In genomic region chr4:123787191-123787985, GRCm38 (mm10) we compare ENCODE assay signal across 8 mouse cellular contexts. TPM values are rescaled to one million over a fixed set of nuclear protein-coding genes. Genes with fewer than 3 reads are reported as not detected.
DNase-seq lines count a peak whose midpoint lies in the region; ATAC-seq and TF ChIP-seq lines count a peak whose summit lies in the region.

Rhbdl2 (plus strand) TSS chr4:123787874.

- WGBS in embryonic facial prominence, embryonic 15.5 days: 20% methylated on average over 12 of the region's 12 CpGs
- 28% methylated on average over 12 of the region's 12 CpGs for WGBS in heart, embryonic 10.5 days
- 24% methylated on average over 12 of the region's 12 CpGs for WGBS in limb, embryonic 14.5 days

- H3K9me3 ChIP-seq in embryonic facial prominence, embryonic 15.5 days (replicated peaks): no peaks in the 10 kb centered on the region
- no peaks in the 10 kb centered on the region for H3K9me3 ChIP-seq in heart, embryonic 10.5 days
- no peaks in the 10 kb centered on the region for H3K9me3 ChIP-seq in limb, embryonic 14.5 days (ENCODE audit: control insufficient read depth, low read length)

- H3K4me3 ChIP-seq in embryonic facial prominence, embryonic 15.5 days (replicated peaks): peak within 1 kb of the TSS; percentile 16; the same call in 1 of the 2 replicates
- H3K4me3 ChIP-seq in heart, embryonic 10.5 days: peak within 1 kb of the TSS; percentile 36; the same call in 1 of the 2 replicates
- peak within 1 kb of the TSS; percentile 5; the same call in 1 of the 2 replicates for H3K4me3 ChIP-seq in limb, embryonic 14.5 days (replicated peaks; ENCODE audit: low read length)

- no peaks in the 10 kb centered on the region for H3K36me3 ChIP-seq in embryonic facial prominence, embryonic 15.5 days
- H3K36me3 ChIP-seq in heart, embryonic 10.5 days: no peaks in the 10 kb centered on the region
- H3K36me3 ChIP-seq in limb, embryonic 14.5 days (ENCODE audit: control insufficient read depth, insufficient read depth, low read length): no peaks in the 10 kb centered on the region

- peak; percentile 63 to 77 for DNase-seq in urinary bladder, adult 18-20 months (ENCODE audit: low spot score in 2 of 2)
- DNase-seq in urinary bladder, postnatal 10 days (ENCODE audit: low spot score): no peak
- peak; percentile 83 for DNase-seq in heart, embryonic 10.5 days (ENCODE audit: low spot score)
- DNase-seq in kidney, adult 8-10 months: peak; percentile 79 to 83
- peak; percentile 64 for DNase-seq in limb, embryonic 14.5 days (ENCODE audit: low spot score)
- peak; percentile 45 for DNase-seq in ovary, postnatal 36 days (ENCODE audit: low spot score)

- no peaks in the 10 kb centered on the region for H3K27me3 ChIP-seq in embryonic facial prominence, embryonic 15.5 days
- no peaks in the 10 kb centered on the region for H3K27me3 ChIP-seq in heart, embryonic 10.5 days (ENCODE audit: insufficient read depth, poor library complexity, severe bottlenecking)
- H3K27me3 ChIP-seq in limb, embryonic 14.5 days (ENCODE audit: control insufficient read depth, insufficient read depth, low read length): no peaks in the 10 kb centered on the region

- no peak within 1 kb of the TSS for H3K9ac ChIP-seq in embryonic facial prominence, embryonic 15.5 days
- H3K9ac ChIP-seq in limb, embryonic 14.5 days (ENCODE audit: low read depth, low read length, severe bottlenecking): peak within 1 kb of the TSS; percentile 41

- ATAC-seq in embryonic facial prominence, embryonic 15.5 days (ENCODE audit: insufficient number of reproducible peaks, low FRiP score, low TSS enrichment, low read depth): peak; percentile 78
- peak; percentile 23; the same call in 1 of the 2 replicates for ATAC-seq in limb, embryonic 14.5 days (ENCODE audit: low FRiP score, low read depth)
- no peak for ATAC-seq in megakaryocyte progenitor cell, adult 5-6 weeks (replicated peaks; ENCODE audit: poor library complexity)

- TF ChIP-seq POLR2A in limb, embryonic 14.5 days (IDR thresholded peaks at IDR 0.05; ENCODE audit: borderline replicate concordance, extremely low read depth, insufficient read depth, insufficient read length): no peak

- H3K4me1 ChIP-seq in embryonic facial prominence, embryonic 15.5 days: peaks cover 8% of the 10 kb centered on the region; the same call in 1 of the 2 replicates
- peaks cover 15% of the 10 kb centered on the region for H3K4me1 ChIP-seq in heart, embryonic 10.5 days
- peaks cover 8% of the 10 kb centered on the region for H3K4me1 ChIP-seq in limb, embryonic 14.5 days (ENCODE audit: control insufficient read depth, insufficient read depth, low read length)

- no peak within 1 kb of the TSS for H3K27ac ChIP-seq in embryonic facial prominence, embryonic 15.5 days (replicated peaks)
- peak within 1 kb of the TSS; percentile 75 for H3K27ac ChIP-seq in heart, embryonic 10.5 days
- 0 out of 2 replicates have a peak within 1 kb of the TSS, but pooled peaks have one; percentile 19 for H3K27ac ChIP-seq in limb, embryonic 14.5 days (replicated peaks; ENCODE audit: low read depth, low read length)

- peak within 1 kb of the TSS; percentile 27 for H3K4me2 ChIP-seq in embryonic facial prominence, embryonic 15.5 days (replicated peaks)
- peak within 1 kb of the TSS; percentile 31 for H3K4me2 ChIP-seq in limb, embryonic 14.5 days (replicated peaks; ENCODE audit: low read depth, low read length, severe bottlenecking)

RNA-seq across cellular contexts. Expression of gene Rhbdl2, which starts in this region (rescaled TPM):
- polyA plus RNA-seq in embryonic facial prominence, embryonic 15.5 days (2015; fragmentation: Nextera tagmentation; extraction: Ambion mirVana): 7.1 and 7.4 TPM in 2 replicates
- polyA plus RNA-seq in heart, embryonic 10.5 days (2016; fragmentation: Nextera tagmentation; extraction: Ambion mirVana): 1.5 and 2.3 TPM in 2 replicates
- 4.8 and 4.9 TPM in 2 replicates for polyA plus RNA-seq in limb, embryonic 14.5 days (2012; rRNA removed)
- 3.5 and 4.1 TPM in 2 replicates for polyA plus RNA-seq in limb, embryonic 14.5 days (2014; fragmentation: Nextera tagmentation; extraction: Ambion mirVana)
- not detected in 2 replicates for total RNA-seq in megakaryocyte progenitor cell, adult 5-6 weeks (2015)
- not detected in 2 replicates for total RNA-seq in megakaryocyte progenitor cell, adult 5-6 weeks (2017)
